Comparison of ENCODE assay signal across 23 mouse cellular contexts in genomic region chr11:78915473-78915872, GRCm38 (mm10). TPM values are rescaled to one million over a fixed set of nuclear protein-coding genes. Genes with fewer than 3 reads are reported as not detected.
A peak's percentile ranks its signal among the peaks of the same experiment; 100 is the strongest.
DNase-seq lines count a peak whose midpoint lies in the region; ATAC-seq and TF ChIP-seq lines count a peak whose summit lies in the region.
"Had no signal": no experiment of that assay in that cellular context is flagged by ENCODE, and none has a peak within 500 bp of the region (broad histone marks: within the 10 kb centered on the region; RNA-seq: fewer than 3 reads in every experiment).

No protein-coding gene starts in this region.

- H3K4me1 ChIP-seq in liver, adult 2 months (ENCODE audit: control insufficient read depth, insufficient read depth, low read length) = no peaks in the 10 kb centered on the region
- H3K4me1 ChIP-seq in liver, postnatal 0 days (ENCODE audit: insufficient read depth) = no peaks in the 10 kb centered on the region
- H3K4me1 ChIP-seq: forebrain, embryonic 13.5 days; heart, embryonic 13.5 days; neural tube, embryonic 12.5 days had no signal

- no peaks in the 10 kb centered on the region for H3K79me2 ChIP-seq in liver, adult 2 months (ENCODE audit: control insufficient read depth, insufficient read depth, low read length)

- peak; percentile 24 for DNase-seq in liver, adult 2 months (ENCODE audit: extremely low read depth, low read depth, low spot score)
- DNase-seq in liver, postnatal 0 days = no peak
- DNase-seq in brain, embryonic 14.5 days (ENCODE audit: low read depth) = peak; percentile 8
- peak; percentile 14 to 33 for DNase-seq in cerebellum, postnatal 36 days
- DNase-seq in neural tube, embryonic 10.5 days (ENCODE audit: extremely low spot score, low spot score) = no peak
- no peak for DNase-seq in frontal cortex, postnatal 25 days (ENCODE audit: low spot score in 2 of 2)
- DNase-seq: adrenal gland, postnatal 36 days; gastrocnemius, postnatal 14 days; heart, adult 2 months; heart, postnatal 14 days; kidney, adult 2 months; layer of hippocampus, adult 9-11 months; lung, adult 18-20 months; lung, postnatal 10 days; midbrain, embryonic 14.5 days had no signal

- H3K4me2 ChIP-seq in liver, postnatal 0 days (ENCODE audit: low read depth, low read length) = no peak overlapping the region
- H3K4me2 ChIP-seq: forebrain, embryonic 13.5 days; heart, embryonic 13.5 days; liver, embryonic 11.5 days; neural tube, embryonic 12.5 days had no signal

- H3K9ac ChIP-seq in liver, adult 2 months (ENCODE audit: low read depth, low read length) = no peak overlapping the region
- H3K9ac ChIP-seq in liver, postnatal 0 days (replicated peaks) = no peak overlapping the region
- H3K9ac ChIP-seq: forebrain, embryonic 13.5 days; heart, embryonic 13.5 days; neural tube, embryonic 12.5 days had no signal

- no peak for TF ChIP-seq EP300 in liver, postnatal 0 days (IDR thresholded peaks at IDR 0.05; ENCODE audit: low read depth)

- H3K27ac ChIP-seq in liver, adult 2 months (replicated peaks; ENCODE audit: insufficient read depth, low read depth, low read length) = no peak overlapping the region
- no peak overlapping the region for H3K27ac ChIP-seq in liver, postnatal 0 days (ENCODE audit: low read depth)
- H3K27ac ChIP-seq: forebrain, embryonic 13.5 days; heart, adult 2 months; heart, embryonic 13.5 days; kidney, postnatal 0 days; left cerebral cortex, adult 2 months; neural tube, embryonic 12.5 days had no signal

- 39% methylated on average over 6 of the region's 6 CpGs for WGBS in liver, adult 2 months
- 57% methylated on average over 6 of the region's 6 CpGs for WGBS in liver, postnatal 0 days (ENCODE audit: insufficient replicate concordance)

- no peaks in the 10 kb centered on the region for H3K36me3 ChIP-seq in liver, adult 2 months (ENCODE audit: control insufficient read depth, insufficient read depth, low read length)
- no peaks in the 10 kb centered on the region for H3K36me3 ChIP-seq in liver, postnatal 0 days (replicated peaks; ENCODE audit: insufficient read depth, low read length)
- H3K36me3 ChIP-seq: heart, embryonic 13.5 days; neural tube, embryonic 12.5 days had no signal

- no peaks in the 10 kb centered on the region for H3K27me3 ChIP-seq in liver, adult 2 months (ENCODE audit: control insufficient read depth, insufficient read depth, low read length)
- H3K27me3 ChIP-seq in liver, postnatal 0 days (ENCODE audit: insufficient read depth, low read length) = no peaks in the 10 kb centered on the region
- H3K27me3 ChIP-seq: forebrain, embryonic 13.5 days; neural tube, embryonic 12.5 days had no signal

- H3K4me3 ChIP-seq in liver, adult 2 months (ENCODE audit: insufficient read depth, low read depth, low read length) = no peak overlapping the region
- H3K4me3 ChIP-seq in liver, postnatal 0 days (ENCODE audit: low read depth, low read length) = no peak overlapping the region
- H3K4me3 ChIP-seq: forebrain, embryonic 13.5 days; heart, adult 2 months; heart, embryonic 13.5 days; left cerebral cortex, adult 2 months; neural tube, embryonic 12.5 days had no signal

- no peak for TF ChIP-seq POLR2A in liver, adult 2 months (IDR thresholded peaks at IDR 0.05; ENCODE audit: extremely low read depth, insufficient read depth, low read length)
- TF ChIP-seq POLR2A in brain, embryonic 14.5 days (IDR thresholded peaks at IDR 0.05; ENCODE audit: borderline replicate concordance, extremely low read depth, insufficient read depth, insufficient read length, poor library complexity, severe bottlenecking) = no peak

- H3K9me3 ChIP-seq in liver, postnatal 0 days (ENCODE audit: low read length) = no peaks in the 10 kb centered on the region
- H3K9me3 ChIP-seq: forebrain, embryonic 13.5 days; heart, embryonic 13.5 days; neural tube, embryonic 12.5 days had no signal

- ATAC-seq in liver, postnatal 0 days = no peak
- ATAC-seq in megakaryocyte progenitor cell, adult 5-6 weeks (replicated peaks; ENCODE audit: poor library complexity) = peak; percentile 43; the same call in 1 of the 2 replicates
- ATAC-seq: forebrain, embryonic 13.5 days had no signal

- TF ChIP-seq CTCF in liver, adult 2 months (IDR thresholded peaks at IDR 0.05; ENCODE audit: low read depth, low read length) = no peak
- TF ChIP-seq CTCF in liver, postnatal 0 days (IDR thresholded peaks at IDR 0.05; ENCODE audit: low read depth) = no peak
- TF ChIP-seq CTCF in brain, embryonic 14.5 days (IDR thresholded peaks at IDR 0.05; ENCODE audit: borderline replicate concordance, extremely low read depth, insufficient read depth, insufficient read length) = no peak

RNA-seq across cellular contexts. Expression of gene Nos2, which starts 5.1 kb away (rescaled TPM):
- under 0.01 and 0.13 TPM in 2 replicates for total RNA-seq in liver, adult 2 months (2014; rRNA removed)
- polyA plus RNA-seq in liver, adult 2 months (2012; rRNA removed) = 0.02 and 0.06 TPM in 2 replicates
- polyA plus RNA-seq in liver, postnatal 0 days (2015; fragmentation: Nextera tagmentation; extraction: Ambion mirVana) = not detected in 2 replicates
- polyA plus RNA-seq in brain, embryonic 14.5 days (2012; rRNA removed) = 0.97 and 1.5 TPM in 2 replicates
- total RNA-seq in megakaryocyte progenitor cell, adult 5-6 weeks (2015) = not detected in 2 replicates
- not detected in 2 replicates for total RNA-seq in megakaryocyte progenitor cell, adult 5-6 weeks (2017)
- total RNA-seq: megakaryocyte-erythroid progenitor cell, adult 5-6 weeks had no signal

Comparison
In these comparisons a context has a peak if more than half of its experiments do, and no peak if none do; other contexts are left out.
1. DNase-seq: peak in liver, adult 2 months (single experiment), brain, embryonic 14.5 days (single experiment) and cerebellum, postnatal 36 days (2 of 2); none in liver, postnatal 0 days (single experiment), neural tube, embryonic 10.5 days (single experiment) and frontal cortex, postnatal 25 days (0 of 2).